Mouse (Mus musculus) intestine, embryonic 15.5 days (tissue): ENCODE results near the gene Psg16. TPM values are rescaled to one million over a fixed set of nuclear protein-coding genes. Genes with fewer than 3 reads are reported as not detected.

Experiments used
- ATAC-seq: fragments of 200-750 bp; cut with Nextera tagmentation; 2 replicates; pipeline ENCODE4 v1.8.0; 2017; ENCODE audit warnings: moderate TSS enrichment, moderate library complexity
- H3K27ac ChIP-seq: fragments of 300-500 bp; sonication (generic); 2 replicates; pipeline ENCODE4 v1.5.1; 2015; ENCODE audit warnings: mild to moderate bottlenecking, inconsistent platforms
- H3K27me3 ChIP-seq: fragments of 300-500 bp; sonication (generic); replicated peaks from 2 replicates; pipeline ENCODE4 v1.6.1; 2015; ENCODE audit warnings: inconsistent platforms
- H3K36me3 ChIP-seq: fragments of 300-500 bp; sonication (generic); 2 replicates; pipeline ENCODE4 v1.6.1; 2015; ENCODE audit warnings: inconsistent platforms
- H3K4me1 ChIP-seq: fragments of 300-500 bp; sonication (generic); replicated peaks from 2 replicates; pipeline ENCODE4 v1.6.1; 2015; ENCODE audit warnings: inconsistent platforms
- H3K4me2 ChIP-seq: fragments of 300-500 bp; sonication (generic); replicated peaks from 2 replicates; pipeline ENCODE4 v1.6.1; 2015; ENCODE audit warnings: mild to moderate bottlenecking, inconsistent platforms
- H3K4me3 ChIP-seq: fragments of 300-500 bp; sonication (generic); replicated peaks from 2 replicates; pipeline ENCODE4 v1.5.1; 2015; ENCODE audit warnings: inconsistent platforms
- H3K9ac ChIP-seq: fragments of 300-500 bp; sonication (generic); 2 replicates; pipeline ENCODE4 v1.6.1; 2015; ENCODE audit warnings: inconsistent platforms
- H3K9me3 ChIP-seq: fragments of 300-500 bp; sonication (generic); 2 replicates; pipeline ENCODE4 v1.6.1; 2016; ENCODE audit warnings: inconsistent platforms
- WGBS: fragments of 180-500 bp; shearing (Covaris S2); methylation state at CpG from one replicate; pipeline ENCODE4 v1.1.7; 2015; 5-methylcytosine and 5-hydroxymethylcytosine counted together
- polyA plus RNA-seq: library from polyadenylated mRNA; unstranded; fragments of >200 nt; fragmentation: Nextera tagmentation; extraction: Ambion mirVana; gene quantifications from 2 replicates; pipeline ENCODE4 v1.2.1, GENCODE M21; 2015

Gene Psg16
- 0.40 and 0.42 TPM in 2 replicates for polyA plus RNA-seq

DNA sequence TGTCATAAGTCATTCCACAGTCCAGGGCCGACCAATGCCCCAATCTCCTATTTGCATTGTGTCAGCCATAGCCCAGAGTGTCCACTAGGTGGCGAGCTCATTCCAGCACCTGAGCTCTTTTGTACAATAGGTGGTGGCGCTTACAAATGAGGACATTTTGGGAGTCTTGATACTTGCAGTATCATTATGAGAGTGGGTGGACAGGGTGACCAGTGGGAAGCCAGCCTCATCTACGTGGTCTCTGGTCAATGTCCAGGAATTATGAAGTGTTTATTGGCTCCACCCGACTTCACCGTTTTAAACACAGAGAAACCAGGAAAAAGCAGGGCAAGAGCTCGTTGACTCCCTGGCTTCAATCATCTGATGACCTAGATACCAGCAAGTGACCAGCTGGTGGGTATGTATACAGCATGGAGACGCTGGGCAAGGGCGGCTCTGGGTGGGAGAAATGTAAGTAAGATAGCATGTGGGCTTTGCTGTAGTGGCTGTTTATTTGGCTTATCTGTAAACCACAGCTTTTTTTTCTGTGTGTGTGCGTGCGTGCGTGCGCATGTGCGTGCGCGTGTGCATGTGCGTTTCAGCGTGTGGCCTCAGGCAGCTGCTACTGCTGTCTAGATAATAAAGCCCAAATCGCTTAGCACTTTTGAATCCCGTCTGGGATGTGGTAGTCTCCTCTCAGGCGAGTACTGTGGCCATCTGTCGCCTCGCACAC is at the start of gene Psg16:
Gene Psg16 (plus strand): TSS at position 137 of the 712 bp plus-strand sequence.
- Histone ChIP-seq H3K27ac (no peak within 1 kb of the TSS), H3K4me2 (no peak within 1 kb of the TSS), H3K9ac (no peak within 1 kb of the TSS), H3K4me3 (no peak within 1 kb of the TSS), H3K9me3 (no peaks in the 10 kb centered on the region), H3K27me3 (no peaks in the 10 kb centered on the region), H3K4me1 (peaks cover 3% of the 10 kb centered on the region; the same call in 1 of the 2 replicates), H3K36me3 (no peaks in the 10 kb centered on the region)
- ATAC-seq, result peak; percentile 88
- 60% methylated on average over 23 of the region's 23 CpGs for WGBS

DNA sequence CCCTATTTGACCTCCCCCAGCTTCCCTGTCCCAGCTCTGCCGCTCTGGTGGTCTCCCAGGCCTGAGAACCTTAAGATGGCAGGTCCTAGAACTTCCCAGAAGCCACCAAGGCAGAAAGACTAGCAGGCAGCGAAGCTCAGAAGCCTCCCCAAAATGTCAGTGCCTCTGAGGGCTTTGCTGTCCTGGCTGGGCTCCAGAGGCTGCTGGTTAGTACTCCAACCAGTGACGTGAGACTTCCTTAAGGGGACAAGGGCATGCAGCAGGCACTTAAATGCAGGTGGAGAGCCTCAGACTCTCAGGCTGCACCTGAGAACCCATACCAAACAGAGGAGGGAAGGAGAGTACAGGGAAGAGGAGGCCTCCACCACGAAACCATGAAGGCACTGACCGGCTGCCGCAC is 49.7 kb upstream of the Psg16 start:
- H3K4me2 ChIP-seq, result peak overlapping the region; percentile 74; the same call in 1 of the 2 replicates
- no peak overlapping the region for H3K4me3 ChIP-seq
- H3K9ac ChIP-seq, result no peak overlapping the region
- H3K27me3 ChIP-seq, result no peaks in the 10 kb centered on the region
- WGBS, result 78% methylated on average over 6 of the region's 6 CpGs
- peak overlapping the region; percentile 78; the same call in 1 of the 2 replicates for H3K27ac ChIP-seq
- ATAC-seq, result no peak
- H3K36me3 ChIP-seq, result peaks cover 31% of the 10 kb centered on the region
- H3K9me3 ChIP-seq, result no peaks in the 10 kb centered on the region
- peaks cover 42% of the 10 kb centered on the region for H3K4me1 ChIP-seq

DNA sequence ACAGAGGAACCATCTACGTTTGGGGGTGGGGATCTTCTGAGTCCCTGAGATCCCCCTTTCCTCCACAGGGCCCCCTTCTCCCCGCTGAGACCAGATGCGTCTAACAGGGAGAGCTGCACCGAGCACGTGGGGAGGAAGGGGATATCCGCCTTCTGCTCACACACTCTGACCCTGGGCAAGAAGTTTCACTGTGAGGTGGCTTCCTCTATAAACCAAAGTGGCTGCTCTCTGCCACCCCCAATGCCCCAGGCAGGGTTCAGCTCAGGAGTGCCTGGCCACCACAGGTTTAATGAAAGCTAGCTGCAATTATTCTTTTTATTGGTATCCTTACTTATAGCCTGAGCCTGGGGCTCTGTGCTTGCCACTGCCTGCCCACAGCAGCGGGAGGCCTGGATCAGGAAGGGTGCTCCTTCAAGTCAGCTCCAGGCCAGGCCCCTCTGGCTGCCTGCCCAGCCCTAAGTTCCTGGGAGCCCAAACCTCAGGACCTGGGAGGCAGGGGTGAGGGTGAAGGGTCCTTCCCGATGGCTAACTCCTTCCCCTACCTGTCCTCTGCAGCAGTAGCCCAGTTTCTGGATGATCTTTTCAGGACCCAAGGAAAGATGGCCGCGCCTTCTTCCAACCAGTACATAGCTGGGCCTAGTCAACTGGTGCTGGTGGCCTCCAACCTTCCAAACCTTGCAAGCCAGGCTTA is 48.9 kb upstream of the Psg16 start:
- no peak for ATAC-seq
- Histone ChIP-seq H3K27me3 (no peaks in the 10 kb centered on the region), H3K9ac (peak overlapping the region; percentile 39), H3K4me1 (peaks cover 43% of the 10 kb centered on the region), H3K4me3 (no peak overlapping the region), H3K27ac (peak overlapping the region; percentile 78), H3K4me2 (peak overlapping the region; percentile 74), H3K36me3 (peaks cover 24% of the 10 kb centered on the region; the same call in 1 of the 2 replicates), H3K9me3 (no peaks in the 10 kb centered on the region)
- 70% methylated on average over 10 of the region's 10 CpGs for WGBS

DNA sequence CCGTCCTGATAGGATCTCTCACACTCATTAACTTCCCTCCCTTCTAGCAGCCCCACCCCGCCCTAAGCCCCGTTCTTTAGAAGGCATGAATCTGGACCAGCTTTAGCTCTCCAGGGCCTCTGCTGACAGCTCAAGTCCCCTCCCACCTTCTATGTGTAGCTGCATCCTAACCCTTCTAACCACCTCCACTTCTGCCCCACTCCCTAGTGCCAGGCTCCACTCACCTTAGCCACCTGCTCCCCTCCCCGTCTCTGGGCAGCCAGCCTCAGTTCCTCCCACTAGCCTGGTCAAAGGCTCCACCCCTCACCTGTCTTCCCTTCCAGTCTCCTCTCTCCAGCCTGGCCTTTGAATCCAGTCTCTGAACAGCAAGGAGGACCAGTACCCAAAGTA is 48.3 kb upstream of the Psg16 start:
- H3K4me1 ChIP-seq, result peaks cover 43% of the 10 kb centered on the region
- peak overlapping the region; percentile 39 for H3K9ac ChIP-seq
- no peaks in the 10 kb centered on the region for H3K9me3 ChIP-seq
- H3K4me2 ChIP-seq, result peak overlapping the region; percentile 74
- H3K4me3 ChIP-seq, result no peak overlapping the region
- no peaks in the 10 kb centered on the region for H3K27me3 ChIP-seq
- H3K27ac ChIP-seq, result peak overlapping the region; percentile 78; the same call in 1 of the 2 replicates
- ATAC-seq, result peak; percentile 1; the same call in 1 of the 2 replicates
- 50% methylated on average over 4 of the region's 4 CpGs for WGBS
- H3K36me3 ChIP-seq, result peaks cover 18% of the 10 kb centered on the region; the same call in 1 of the 2 replicates

DNA sequence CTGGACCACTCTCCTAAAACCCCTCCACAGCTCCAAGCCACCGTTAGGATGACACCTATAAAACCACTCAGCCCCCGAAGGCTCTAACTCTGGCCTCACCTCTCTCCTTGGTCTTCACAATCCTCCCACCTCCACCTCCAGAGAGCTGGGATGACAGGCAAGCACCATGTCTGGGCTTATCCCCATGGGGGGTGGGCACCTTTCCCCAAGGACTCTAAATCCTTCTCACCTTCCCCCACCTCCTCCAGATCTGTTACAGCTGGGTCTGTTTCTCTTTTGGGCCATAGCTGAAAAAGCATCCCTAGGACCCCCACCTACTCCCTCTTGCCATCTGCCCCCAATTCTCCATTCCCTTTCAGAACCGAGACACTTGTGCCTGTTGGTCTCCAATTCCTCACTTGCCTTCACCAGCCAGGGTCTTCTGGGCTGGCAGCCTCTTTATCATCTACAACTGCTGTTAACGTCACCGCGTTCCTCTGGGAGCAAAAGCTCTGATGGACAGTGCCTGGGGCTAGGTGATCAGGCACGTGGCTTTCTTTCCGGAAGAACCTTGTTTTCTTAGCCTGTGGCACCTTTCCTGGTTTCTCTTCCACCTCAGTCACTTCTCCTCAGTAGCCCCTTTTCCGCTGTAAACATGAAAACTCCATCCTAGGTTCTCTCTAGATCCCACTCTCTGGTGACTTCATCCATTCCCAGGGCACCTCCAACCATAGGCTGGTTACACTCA is 47.8 kb upstream of the Psg16 start:
- ATAC-seq, result no peak
- peak overlapping the region; percentile 24; the same call in 1 of the 2 replicates for H3K27ac ChIP-seq

DNA sequence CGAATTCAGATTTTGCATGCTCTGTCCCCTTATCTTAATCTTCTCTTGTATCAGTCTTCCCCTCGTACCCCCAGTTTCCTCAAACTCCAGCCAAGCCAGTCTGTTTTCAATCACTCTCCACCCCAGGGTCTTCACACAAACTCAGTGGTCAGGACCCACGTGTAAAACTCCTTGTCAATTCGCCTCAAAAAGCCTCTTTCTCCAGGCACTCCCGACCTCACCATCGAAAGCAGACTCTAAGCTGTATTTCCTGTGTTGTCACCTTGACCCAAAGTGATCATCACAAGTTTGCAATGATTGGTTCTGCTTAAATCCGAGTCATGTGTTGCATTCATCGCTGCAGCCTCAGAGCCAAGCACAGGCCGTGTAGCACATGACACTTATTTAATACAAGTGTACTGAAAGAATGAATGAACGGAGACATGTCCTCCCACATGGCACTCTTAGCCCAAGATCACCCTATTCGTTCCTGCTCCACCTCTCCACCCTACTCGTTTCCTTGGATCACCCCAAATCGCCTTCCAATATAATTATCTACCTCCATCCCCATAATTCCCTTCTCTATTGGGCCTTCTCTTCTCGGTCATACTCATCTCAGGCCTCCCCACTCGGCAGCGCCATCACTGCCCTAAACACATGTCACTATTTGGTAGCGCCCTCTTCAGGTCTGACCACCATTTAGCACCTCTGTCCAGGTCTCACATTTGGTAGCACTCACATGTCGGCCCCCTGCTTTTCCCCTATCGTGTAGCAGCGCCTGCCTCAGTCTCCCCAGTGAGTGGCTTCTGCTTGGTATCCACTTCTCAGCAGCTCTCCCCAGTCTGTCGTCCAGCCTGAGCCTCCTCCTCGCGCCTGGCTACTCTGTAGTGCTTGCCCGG is 46.9 kb upstream of the Psg16 start:
- peak overlapping the region; percentile 86 for H3K9ac ChIP-seq
- H3K4me2 ChIP-seq, result peak overlapping the region; percentile 74
- peaks cover 43% of the 10 kb centered on the region for H3K4me1 ChIP-seq
- peaks cover 16% of the 10 kb centered on the region for H3K36me3 ChIP-seq
- no peaks in the 10 kb centered on the region for H3K9me3 ChIP-seq
- H3K27me3 ChIP-seq, result no peaks in the 10 kb centered on the region
- peak overlapping the region; percentile 92 for H3K27ac ChIP-seq
- peak; percentile 60 for ATAC-seq
- WGBS, result 7% methylated on average over 24 of the region's 24 CpGs
- H3K4me3 ChIP-seq, result peak overlapping the region; percentile 86

More for the DNA sequence above, 47.8 kb upstream of the Psg16 start:
- H3K36me3 ChIP-seq, result peaks cover 16% of the 10 kb centered on the region
- peaks cover 43% of the 10 kb centered on the region for H3K4me1 ChIP-seq
- peak overlapping the region; percentile 86; the same call in 1 of the 2 replicates for H3K4me3 ChIP-seq
- H3K4me2 ChIP-seq, result peak overlapping the region; percentile 74
- no peaks in the 10 kb centered on the region for H3K9me3 ChIP-seq
- 72% methylated on average over 9 of the region's 9 CpGs for WGBS
- peak overlapping the region; percentile 86; the same call in 1 of the 2 replicates for H3K9ac ChIP-seq
- H3K27me3 ChIP-seq, result no peaks in the 10 kb centered on the region

DNA sequence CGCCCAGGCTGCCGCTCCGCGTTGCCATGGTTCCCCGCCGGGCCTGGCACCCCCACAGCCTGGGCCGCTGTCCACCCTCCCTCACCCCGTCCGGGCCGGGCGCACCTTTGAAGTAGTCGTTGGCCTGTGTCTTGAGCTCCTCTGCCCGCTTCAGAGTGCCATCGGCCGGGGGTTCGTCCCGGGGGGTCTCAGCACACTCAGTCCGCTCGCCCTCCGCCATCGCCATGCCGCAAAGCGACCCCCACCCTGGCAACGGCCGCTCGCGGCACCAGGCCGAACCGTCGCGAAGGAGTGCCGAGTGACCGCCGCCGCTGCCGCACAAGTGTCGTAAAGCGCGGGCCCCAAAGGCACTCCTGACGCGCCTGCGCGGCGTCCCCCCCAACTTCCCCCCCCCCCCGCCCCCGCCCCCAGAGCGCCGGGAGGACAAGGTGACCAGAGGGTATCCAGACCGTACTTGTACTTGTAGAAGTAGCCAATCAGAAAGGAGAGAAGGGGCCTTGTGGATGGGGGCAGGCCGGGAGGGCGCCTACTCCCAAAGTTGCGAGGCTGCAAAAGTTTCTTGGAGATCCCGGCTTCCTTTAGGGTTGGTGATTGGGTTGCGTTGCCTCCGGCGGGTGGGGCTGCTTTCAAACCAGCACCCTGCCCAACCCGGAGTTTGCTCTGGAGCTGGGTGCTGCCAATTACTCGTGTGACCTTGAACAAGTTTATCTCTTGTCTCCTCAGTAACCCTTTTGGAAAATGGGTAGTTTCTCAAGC is 46.1 kb upstream of the Psg16 start, which contains the start of gene Ppp5c:
Gene Ppp5c (minus strand): TSS at position 337 of the 756 bp plus-strand sequence.
- peaks cover 14% of the 10 kb centered on the region for H3K36me3 ChIP-seq
- H3K9me3 ChIP-seq, result no peaks in the 10 kb centered on the region
- H3K4me1 ChIP-seq, result peaks cover 43% of the 10 kb centered on the region
- WGBS, result under 1% methylated on average over 58 of the region's 58 CpGs
- ATAC-seq, result peak; percentile 86
- peak within 1 kb of the TSS; percentile 86 for H3K4me3 ChIP-seq
- peak within 1 kb of the TSS; percentile 86 for H3K9ac ChIP-seq
- peak within 1 kb of the TSS; percentile 92 for H3K27ac ChIP-seq
- H3K27me3 ChIP-seq, result no peaks in the 10 kb centered on the region
- H3K4me2 ChIP-seq, result peak within 1 kb of the TSS; percentile 74

DNA sequence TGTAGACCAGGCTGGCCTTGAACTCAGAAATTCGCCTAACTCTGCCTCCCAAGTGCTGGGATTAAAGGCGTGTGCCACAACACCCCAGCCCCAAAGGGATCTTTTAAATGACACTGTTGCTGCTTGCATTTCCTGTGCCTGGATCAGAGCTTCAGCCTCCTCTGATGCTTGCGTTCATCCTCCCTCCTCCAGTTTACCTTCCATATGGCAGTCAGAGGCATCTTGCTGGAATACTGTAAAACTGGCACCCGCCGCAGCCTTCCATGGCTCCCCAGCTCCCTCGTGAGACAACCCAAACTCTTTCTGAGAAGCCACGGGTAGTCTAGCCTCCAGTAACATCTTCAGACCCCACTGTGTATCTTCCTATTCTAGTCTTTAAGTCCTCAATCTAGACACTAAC is 44.9 kb upstream of the Psg16 start:
- Histone ChIP-seq H3K4me1 (peaks cover 37% of the 10 kb centered on the region), H3K4me3 (no peak overlapping the region), H3K27ac (peak overlapping the region; percentile 92; the same call in 1 of the 2 replicates), H3K9ac (no peak overlapping the region), H3K9me3 (no peaks in the 10 kb centered on the region), H3K4me2 (no peak overlapping the region), H3K36me3 (peaks cover 20% of the 10 kb centered on the region), H3K27me3 (no peaks in the 10 kb centered on the region)
- WGBS, result 75% methylated on average over 7 of the region's 7 CpGs
- ATAC-seq, result no peak

DNA sequence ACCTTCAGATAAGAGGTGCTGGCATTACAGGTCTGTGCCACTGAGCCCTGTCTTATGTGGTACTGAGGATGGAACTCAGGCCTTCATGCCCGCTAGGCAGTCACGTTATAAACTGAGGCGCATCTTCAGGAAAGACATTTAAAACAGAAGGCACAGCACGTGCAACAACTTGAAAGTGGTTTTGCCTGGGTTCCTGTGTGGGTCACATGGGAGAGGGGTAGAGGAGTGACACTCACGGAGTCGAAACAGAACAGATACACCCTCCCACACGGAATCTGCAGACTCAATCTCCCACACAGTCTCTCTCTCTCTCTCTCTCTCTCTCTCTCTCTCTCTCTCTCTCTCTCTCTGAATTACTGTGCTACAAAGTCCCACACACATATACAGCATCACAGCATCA is 43.6 kb upstream of the Psg16 start:
- Histone ChIP-seq H3K36me3 (peaks cover 32% of the 10 kb centered on the region), H3K4me3 (no peak overlapping the region), H3K9ac (no peak overlapping the region), H3K4me2 (no peak overlapping the region), H3K27ac (no peak overlapping the region), H3K9me3 (no peaks in the 10 kb centered on the region), H3K27me3 (no peaks in the 10 kb centered on the region), H3K4me1 (peaks cover 24% of the 10 kb centered on the region)
- 74% methylated on average over 7 of the region's 7 CpGs for WGBS
- ATAC-seq, result no peak

DNA sequence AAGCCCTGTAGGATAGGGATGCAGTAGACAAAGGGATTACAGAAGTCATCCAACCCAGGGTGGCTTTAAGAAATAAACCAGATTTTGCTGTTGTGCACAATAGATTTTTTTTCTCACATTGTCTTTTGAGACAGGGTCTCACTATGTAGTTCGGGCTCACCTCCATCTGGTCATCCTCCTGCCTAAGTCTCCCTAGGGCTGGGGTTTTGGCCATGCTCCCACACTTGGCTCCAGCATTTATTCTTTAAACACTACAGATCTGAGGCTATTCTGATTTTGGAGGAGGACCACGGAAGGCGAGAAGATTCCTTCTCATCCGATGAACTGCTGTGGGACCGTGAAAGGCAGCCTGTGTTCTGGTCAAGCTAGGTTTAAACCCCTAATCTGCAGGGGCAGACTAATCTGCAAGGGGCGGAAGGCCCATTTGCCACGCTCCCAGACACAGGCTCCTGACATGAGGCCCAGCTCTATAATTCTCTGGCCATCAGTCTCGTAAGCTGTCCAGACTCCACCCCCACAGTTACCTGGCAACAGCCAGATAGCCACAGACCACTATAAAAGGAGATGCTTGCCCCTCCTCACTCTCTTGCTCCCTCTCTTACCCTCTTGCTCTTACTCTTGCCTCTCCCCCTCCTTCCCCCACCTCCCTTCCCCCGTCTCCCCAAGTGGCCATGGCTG is 35.7 kb upstream of the Psg16 start:
- no peak; the same call in 1 of the 2 replicates for ATAC-seq
- H3K36me3 ChIP-seq, result peaks cover 65% of the 10 kb centered on the region
- WGBS, result 59% methylated on average over 9 of the region's 9 CpGs

More for the DNA sequence above, 35.7 kb upstream of the Psg16 start:
- no peak overlapping the region for H3K9ac ChIP-seq
- no peak overlapping the region for H3K4me2 ChIP-seq
- no peaks in the 10 kb centered on the region for H3K9me3 ChIP-seq
- no peaks in the 10 kb centered on the region for H3K4me1 ChIP-seq
- no peak overlapping the region for H3K27ac ChIP-seq
- H3K4me3 ChIP-seq, result no peak overlapping the region
- no peaks in the 10 kb centered on the region for H3K27me3 ChIP-seq
